In the genomic region with DNA sequence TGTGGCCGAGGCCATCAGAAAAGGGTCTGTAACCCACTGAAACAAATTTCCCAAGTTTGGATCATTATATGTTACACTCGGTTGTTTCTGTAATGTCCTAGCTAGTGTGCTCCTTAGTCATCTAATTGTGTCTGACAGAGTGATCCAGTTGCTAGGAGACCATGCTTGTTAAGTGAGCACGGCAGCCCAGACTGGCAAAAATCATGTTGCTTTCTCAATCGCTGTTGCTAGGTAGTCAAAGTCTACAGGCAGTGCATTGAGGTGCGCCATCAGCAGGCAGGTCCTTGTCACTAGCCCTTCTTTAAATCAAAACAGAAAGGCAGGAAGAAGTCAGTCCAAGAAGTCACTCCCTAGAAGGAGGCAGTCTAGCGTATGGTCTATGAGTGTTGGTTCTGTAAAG, we compare ENCODE assay signal across 14 mouse cellular contexts. TPM values are rescaled to one million over a fixed set of nuclear protein-coding genes. Genes with fewer than 3 reads are reported as not detected.
DNase-seq lines count a peak whose midpoint lies in the region; ATAC-seq lines count a peak whose summit lies in the region.
"Had no signal": no experiment of that assay in that cellular context is flagged by ENCODE, and none has a peak within 500 bp of the region (broad histone marks: within the 10 kb centered on the region; RNA-seq: fewer than 3 reads in every experiment).

No protein-coding gene starts in this region.

- DNase-seq in hindbrain, embryonic 10.5 days (ENCODE audit: low spot score), result peak; percentile 7
- peak; percentile 64 for DNase-seq in Muller cell, postnatal 12 days (ENCODE audit: inconsistent ontology term)
- DNase-seq in R1 (ENCODE audit: low read depth, low spot score), result peak; percentile 48
- peak; percentile 42 for DNase-seq in layer of hippocampus, adult 9-10 months (ENCODE audit: low spot score)
- DNase-seq in kidney, adult 9 months, result no peak
- no peak for DNase-seq in liver
- DNase-seq: adrenal gland, postnatal 25 days; cerebellum, adult 11 months; gastrocnemius, postnatal 10 days; kidney, postnatal 36 days; lung, postnatal 4 days had no signal

- 0 out of 2 replicates have a peak, but pooled peaks cover 7% of the 10 kb centered on the region for H3K4me1 ChIP-seq in hindbrain, embryonic 10.5 days (replicated peaks)
- peaks cover 7% of the 10 kb centered on the region; the same call in 1 of the 2 replicates for H3K4me1 ChIP-seq in hindbrain, embryonic 12.5 days

- H3K9me3 ChIP-seq in hindbrain, embryonic 10.5 days, result no peaks in the 10 kb centered on the region
- no peaks in the 10 kb centered on the region for H3K9me3 ChIP-seq in hindbrain, embryonic 12.5 days (replicated peaks)

- 64% methylated on average over 6 of the region's 6 CpGs for WGBS in hindbrain, embryonic 10.5 days
- 60% methylated on average over 6 of the region's 6 CpGs for WGBS in hindbrain, embryonic 12.5 days

- no peak for ATAC-seq in hindbrain, embryonic 12.5 days (ENCODE audit: low FRiP score)
- ATAC-seq: inflammation-experienced regulatory T-cells, adult 6 months had no signal

- H3K36me3 ChIP-seq in hindbrain, embryonic 10.5 days, result no peaks in the 10 kb centered on the region
- peaks cover 7% of the 10 kb centered on the region; the same call in 1 of the 2 replicates for H3K36me3 ChIP-seq in hindbrain, embryonic 12.5 days

- H3K27me3 ChIP-seq in hindbrain, embryonic 10.5 days (ENCODE audit: insufficient read depth, poor library complexity, severe bottlenecking), result no peaks in the 10 kb centered on the region
- H3K27me3 ChIP-seq in hindbrain, embryonic 12.5 days, result no peaks in the 10 kb centered on the region
- H3K27me3 ChIP-seq: CH12.LX had no signal

- no peak overlapping the region for H3K4me3 ChIP-seq in hindbrain, embryonic 10.5 days
- H3K4me3 ChIP-seq in hindbrain, embryonic 12.5 days, result no peak overlapping the region

- H3K9ac ChIP-seq in hindbrain, embryonic 12.5 days, result no peak overlapping the region

- no peak overlapping the region for H3K4me2 ChIP-seq in hindbrain, embryonic 12.5 days (replicated peaks)

- no peak overlapping the region for H3K27ac ChIP-seq in hindbrain, embryonic 10.5 days
- H3K27ac ChIP-seq in hindbrain, embryonic 12.5 days, result no peak overlapping the region

RNA-seq across cellular contexts. Expression of a gene that starts 39.6 kb away (rescaled TPM):
- polyA plus RNA-seq in hindbrain, embryonic 10.5 days (2016; fragmentation: Nextera tagmentation; extraction: Ambion mirVana), result 1.8 and 8.5 TPM in 2 replicates
- polyA plus RNA-seq in hindbrain, embryonic 12.5 days (2016; fragmentation: Nextera tagmentation; extraction: Ambion mirVana), result 24.4 and 24.9 TPM in 2 replicates

Comparison
In these comparisons a context has a peak if more than half of its experiments do, and no peak if none do; other contexts are left out.
1. DNase-seq: peak in hindbrain, embryonic 10.5 days (single experiment), Muller cell, postnatal 12 days (single experiment), R1 (single experiment) and layer of hippocampus, adult 9-10 months (single experiment); none in kidney, adult 9 months (single experiment) and liver (single experiment).